Mouse (Mus musculus) T-helper 2 cell (primary cell): ENCODE data around the gene Jade1.

ENCODE experiments used
- in situ Hi-C: fragments of 300-600 bp; cut with MboI, MseI; formaldehyde crosslinking; loops from one replicate; pipeline ENCODE4 v1.15.1; 2025; ENCODE audit warnings: high pct_unique_total_duplicates

Gene Jade1

GRCm38 (mm10) chr3:41555491-41556381 is at the start of gene Jade1:
Gene Jade1, plus strand, starts transcription at chr3:41555731.
- in situ Hi-C loops: no loop called here

GRCm38 (mm10) chr3:41509441-41509840 is 46.1 kb upstream of the Jade1 start:
- in situ Hi-C loops: no loop called here

- in situ Hi-C loops: no loop called here
Measured at GRCm38 (mm10) chr3:41510191-41510590, 45.3 kb upstream of the Jade1 start.

- in situ Hi-C loops: no loop called here
Measured at GRCm38 (mm10) chr3:41510750-41511149, 44.8 kb upstream of the Jade1 start.

- in situ Hi-C loops: no loop called here
Measured at GRCm38 (mm10) chr3:41514003-41514402, 41.5 kb upstream of the Jade1 start.

GRCm38 (mm10) chr3:41514683-41515305 is 40.7 kb upstream of the Jade1 start:
- in situ Hi-C loops: no loop called here

GRCm38 (mm10) chr3:41516961-41517518 is 38.5 kb upstream of the Jade1 start:
- in situ Hi-C loops: no loop called here

- in situ Hi-C loops: no loop called here
Measured at GRCm38 (mm10) chr3:41520925-41521324, 34.6 kb upstream of the Jade1 start.

- in situ Hi-C loops: no loop called here
Measured at GRCm38 (mm10) chr3:41521733-41522132, 33.8 kb upstream of the Jade1 start.

- in situ Hi-C loops: no loop called here
Measured at GRCm38 (mm10) chr3:41522226-41523005, 33.1 kb upstream of the Jade1 start.

- in situ Hi-C loops: no loop called here
Measured at GRCm38 (mm10) chr3:41523006-41523375, 32.5 kb upstream of the Jade1 start.

- in situ Hi-C loops: no loop called here
Measured at GRCm38 (mm10) chr3:41523460-41523859, 32.1 kb upstream of the Jade1 start.

GRCm38 (mm10) chr3:41528291-41528969 is 27.1 kb upstream of the Jade1 start:
- in situ Hi-C loops: loop anchor here (25.0 kb wide), 1 partner anchor 709 kb away; no protein-coding TSS in a partner anchor

- in situ Hi-C loops: loop anchor here (25.0 kb wide), 1 partner anchor 707 kb away; no protein-coding TSS in a partner anchor
Measured at GRCm38 (mm10) chr3:41530156-41530555, 25.4 kb upstream of the Jade1 start.

GRCm38 (mm10) chr3:41531541-41531940 is 24.0 kb upstream of the Jade1 start:
- in situ Hi-C loops: loop anchor here (25.0 kb wide), 1 partner anchor 706 kb away; no protein-coding TSS in a partner anchor

- in situ Hi-C loops: loop anchor here (25.0 kb wide), 1 partner anchor 705 kb away; no protein-coding TSS in a partner anchor
Measured at GRCm38 (mm10) chr3:41532109-41532508, 23.4 kb upstream of the Jade1 start.

GRCm38 (mm10) chr3:41533660-41534059 is 21.9 kb upstream of the Jade1 start:
- in situ Hi-C loops: loop anchor here (25.0 kb wide), 1 partner anchor 704 kb away; no protein-coding TSS in a partner anchor

GRCm38 (mm10) chr3:41537957-41538356 is 17.6 kb upstream of the Jade1 start:
- in situ Hi-C loops: loop anchor here (25.0 kb wide), 1 partner anchor 699 kb away; no protein-coding TSS in a partner anchor

GRCm38 (mm10) chr3:41541313-41541712 is 14.2 kb upstream of the Jade1 start:
- in situ Hi-C loops: loop anchor here (25.0 kb wide), 1 partner anchor 696 kb away; no protein-coding TSS in a partner anchor

- in situ Hi-C loops: loop anchor here (25.0 kb wide), 1 partner anchor 693 kb away; no protein-coding TSS in a partner anchor
Measured at GRCm38 (mm10) chr3:41544451-41544850, 11.1 kb upstream of the Jade1 start.

- in situ Hi-C loops: loop anchor here (25.0 kb wide), 1 partner anchor 690 kb away; no protein-coding TSS in a partner anchor
Measured at GRCm38 (mm10) chr3:41547289-41547688, 8.2 kb upstream of the Jade1 start.
